Mouse (Mus musculus) layer of hippocampus, adult 2 months (tissue): Measurements from ENCODE around the gene Zp2. TPM values are rescaled to one million over a fixed set of nuclear protein-coding genes. Genes with fewer than 3 reads are reported as not detected.

Experiments
- DNase-seq, 2 experiments: peaks; one replicate each; pipeline ENCODE4 v3.0.0; 2022; ENCODE audit warnings: low spot score in 2 of 2
- H3K27ac ChIP-seq: fragments of 200-600 bp; 2 replicates; pipeline ENCODE4 v1.8.1; 2022
- H3K4me3 ChIP-seq: fragments of 200-600 bp; 2 replicates; pipeline ENCODE4 v1.8.1; 2022; ENCODE audit warnings: mild to moderate bottlenecking
- CTCF ChIP-seq: fragments of 200-600 bp; conservative IDR thresholded peaks from 2 replicates; pipeline ENCODE4 v1.8.1; 2022; ENCODE audit warnings: antibody characterized with exemption, mild to moderate bottlenecking, moderate library complexity
- total RNA-seq, 2 experiments: library from RNA; stranded (reverse); gene quantifications; 2 replicates each; pipeline ENCODE4 v1.2.3; 2021

Zp2 gene
- total RNA-seq, 2 experiments from 2014 or later: 0.20 to 0.37 TPM

DNA sequence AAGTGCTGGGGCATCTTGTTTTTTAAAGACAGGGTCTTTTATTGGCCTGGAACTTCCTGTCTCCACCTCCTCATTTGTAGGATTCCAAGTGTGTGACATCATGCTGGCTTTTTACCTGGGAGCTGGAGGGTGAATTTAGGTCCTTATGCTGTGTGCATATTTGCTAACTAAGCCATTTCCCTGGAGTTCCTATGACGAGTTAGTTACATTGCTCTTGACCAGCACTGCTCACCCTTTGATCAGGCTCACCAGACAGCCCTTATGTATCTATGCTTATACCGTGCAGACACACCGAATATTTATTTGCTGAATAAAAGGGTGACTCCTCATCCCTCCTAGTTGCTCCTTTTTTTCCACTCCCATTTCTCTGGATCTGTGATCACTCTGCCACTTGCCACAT lies 64.9 kb downstream of the Zp2 start:
- H3K4me3 ChIP-seq: no peak overlapping the region
- H3K27ac ChIP-seq: no peak overlapping the region
- TF ChIP-seq CTCF: no peak
- DNase-seq: no peak

Other genes with a start within 250 kb of the Zp2 start
- 10 to 100 TPM in 1 of 2 experiments, 1 to 10 TPM in 1; 9.8 to 10.8 TPM for gene Lyrm1, start 249.4 kb downstream of the Zp2 start, total RNA-seq
- 10 to 100 TPM; 22.3 TPM for gene Dcun1d3, start 249.0 kb downstream of the Zp2 start, total RNA-seq
- under 1 TPM; 0.12 to 0.59 TPM for gene Dnah3, start 50.0 kb downstream of the Zp2 start, total RNA-seq
- gene Tmem159, start 42.9 kb downstream of the Zp2 start, total RNA-seq: 10 to 100 TPM; 11.3 to 11.7 TPM
- gene Anks4b, start 28.6 kb upstream of the Zp2 start, total RNA-seq: under 1 TPM; 0.31 to 0.32 TPM
- gene Crym, start 56.8 kb upstream of the Zp2 start, total RNA-seq: 100 to 1,000 TPM; 235 to 270 TPM
- not detected for gene Abca14, start 58.7 kb upstream of the Zp2 start, total RNA-seq
- not detected for gene Abca15, start 183.4 kb upstream of the Zp2 start, total RNA-seq